Mouse (Mus musculus) left cerebral cortex, postnatal 36 days (tissue): ENCODE data around the gene Agpat2. TPM values are rescaled to one million over a fixed set of nuclear protein-coding genes. Genes with fewer than 3 reads are reported as not detected.
A peak's percentile ranks its signal among the peaks of the same experiment; 100 is the strongest.

Source experiments
- DNase-seq, 2 experiments: peaks; one replicate each; pipeline ENCODE4 v3.0.0; 2021 to 2022; ENCODE audit warnings: low spot score in 2 of 2, mixed read lengths in 1 of 2
- intact Hi-C: fragments of 180-260 bp; cut with DNase I; formaldehyde crosslinking; loops from one replicate; pipeline ENCODE4 v1.15.1; 2025
- total RNA-seq, 2 experiments: library from RNA; stranded (reverse); gene quantifications; 2 replicates each; pipeline ENCODE4 v1.2.3; 2021

Agpat2 gene
- total RNA-seq, 2 experiments from 2014 or later = 1.5 to 1.6 TPM

- intact Hi-C loops = no loop called here
- no peak for DNase-seq
These were observed 21.5 kb downstream of the Agpat2 start for GRCm38 (mm10) chr2:26582741-26583140.

GRCm38 (mm10) chr2:26582203-26582602 lies 22.0 kb downstream of the Agpat2 start:
- intact Hi-C loops = no loop called here
- DNase-seq = no peak

- DNase-seq = no peak
These were observed 23.5 kb downstream of the Agpat2 start for GRCm38 (mm10) chr2:26580751-26581150.

GRCm38 (mm10) chr2:26579714-26580113 lies 24.5 kb downstream of the Agpat2 start, which contains the start of gene Egfl7:
TSS of gene Egfl7 (plus strand) at chr2:26580014.
- intact Hi-C loops = no loop called here
- no peak for DNase-seq

More at GRCm38 (mm10) chr2:26580751-26581150, 23.5 kb downstream of the Agpat2 start:
- intact Hi-C loops = no loop called here

- intact Hi-C loops = no loop called here
- DNase-seq = no peak
These were observed 25.8 kb downstream of the Agpat2 start for GRCm38 (mm10) chr2:26578369-26578768.

- intact Hi-C loops = no loop called here
- DNase-seq = no peak
These were observed 27.8 kb downstream of the Agpat2 start for GRCm38 (mm10) chr2:26576462-26576861.

GRCm38 (mm10) chr2:26575865-26576264 lies 28.4 kb downstream of the Agpat2 start:
- DNase-seq = no peak

GRCm38 (mm10) chr2:26575378-26575777 lies 28.8 kb downstream of the Agpat2 start:
- intact Hi-C loops = no loop called here
- DNase-seq = no peak

More at GRCm38 (mm10) chr2:26575865-26576264, 28.4 kb downstream of the Agpat2 start:
- intact Hi-C loops = no loop called here

- no peak for DNase-seq
- intact Hi-C loops = no loop called here
These were observed 29.4 kb downstream of the Agpat2 start for GRCm38 (mm10) chr2:26574862-26575261.

GRCm38 (mm10) chr2:26573807-26574206 lies 30.4 kb downstream of the Agpat2 start:
- intact Hi-C loops = no loop called here
- no peak for DNase-seq

- intact Hi-C loops = no loop called here
- peak in 1 of 2 experiments; percentile 35 for DNase-seq
These were observed 30.8 kb downstream of the Agpat2 start for GRCm38 (mm10) chr2:26573396-26573795.

- DNase-seq = no peak
- intact Hi-C loops = no loop called here
These were observed 32.4 kb downstream of the Agpat2 start for GRCm38 (mm10) chr2:26571826-26572225.

- intact Hi-C loops = no loop called here
- DNase-seq = no peak
These were observed 32.8 kb downstream of the Agpat2 start for GRCm38 (mm10) chr2:26571400-26571799.

- intact Hi-C loops = no loop called here
- no peak for DNase-seq
These were observed 34.2 kb downstream of the Agpat2 start for GRCm38 (mm10) chr2:26570034-26570433.

- DNase-seq = no peak
- intact Hi-C loops = loop anchor here (2.0 to 10.0 kb wide), 2 partner anchors 119 to 241 kb away; no protein-coding TSS in a partner anchor
These were observed 38.0 kb downstream of the Agpat2 start for GRCm38 (mm10) chr2:26566221-26566620.

GRCm38 (mm10) chr2:26561351-26562016 lies 42.7 kb downstream of the Agpat2 start:
- intact Hi-C loops = loop anchor here (1.0 to 10.0 kb wide), 2 partner anchors 112 to 237 kb away; no protein-coding TSS in a partner anchor
- peak in 1 of 2 experiments; percentile 35 for DNase-seq

GRCm38 (mm10) chr2:26560506-26560905 lies 43.7 kb downstream of the Agpat2 start:
- no peak for DNase-seq

GRCm38 (mm10) chr2:26556535-26556993 lies 47.7 kb downstream of the Agpat2 start:
- no peak for DNase-seq
- intact Hi-C loops = no loop called here

More at GRCm38 (mm10) chr2:26560506-26560905, 43.7 kb downstream of the Agpat2 start:
- intact Hi-C loops = loop anchor here (10.0 kb wide), 1 partner anchor 236 kb away; no protein-coding TSS in a partner anchor

- intact Hi-C loops = no loop called here
- peak; percentile 63 to 72 for DNase-seq
These were observed 49.1 kb downstream of the Agpat2 start for GRCm38 (mm10) chr2:26555076-26555475.

- intact Hi-C loops = no loop called here
- DNase-seq = no peak
These were observed 50.3 kb downstream of the Agpat2 start for GRCm38 (mm10) chr2:26553904-26554303.

- DNase-seq = no peak
- intact Hi-C loops = no loop called here
These were observed 52.2 kb downstream of the Agpat2 start for GRCm38 (mm10) chr2:26552066-26552465.
